Mouse (Mus musculus): ENCODE results near the gene Elovl6. TPM values are rescaled to one million over a fixed set of nuclear protein-coding genes. Genes with fewer than 3 reads are reported as not detected.
A peak's percentile ranks its signal among the peaks of the same experiment; 100 is the strongest.

Gene Elovl6
- total RNA-seq (2017) = 1.4 and 1.7 TPM in 2 replicates

- no peak for ATAC-seq (ENCODE audit: extremely low read depth, insufficient number of reproducible peaks, low FRiP score, poor library complexity, severe bottlenecking)
These were observed at the start of gene Elovl6 for GRCm38 (mm10) chr3:129532180-129532864. Gene Elovl6, plus strand, starts transcription at chr3:129532355.

GRCm38 (mm10) chr3:129488774-129489173, 43.4 kb upstream of the Elovl6 start:
- peak; percentile 67; the same call in 1 of the 2 replicates for ATAC-seq (ENCODE audit: extremely low read depth, insufficient number of reproducible peaks, low FRiP score, poor library complexity, severe bottlenecking)

GRCm38 (mm10) chr3:129494123-129494522, 38.0 kb upstream of the Elovl6 start:
- ATAC-seq (ENCODE audit: extremely low read depth, insufficient number of reproducible peaks, low FRiP score, poor library complexity, severe bottlenecking) = peak; percentile 73; the same call in 1 of the 2 replicates

- ATAC-seq (ENCODE audit: extremely low read depth, insufficient number of reproducible peaks, low FRiP score, poor library complexity, severe bottlenecking) = no peak
These were observed 37.4 kb upstream of the Elovl6 start for GRCm38 (mm10) chr3:129494731-129495130.

- no peak for ATAC-seq (ENCODE audit: extremely low read depth, insufficient number of reproducible peaks, low FRiP score, poor library complexity, severe bottlenecking)
These were observed 28.4 kb upstream of the Elovl6 start for GRCm38 (mm10) chr3:129503781-129504180.

- ATAC-seq (ENCODE audit: extremely low read depth, insufficient number of reproducible peaks, low FRiP score, poor library complexity, severe bottlenecking) = no peak
These were observed 27.2 kb upstream of the Elovl6 start for GRCm38 (mm10) chr3:129504928-129505327.

GRCm38 (mm10) chr3:129507736-129508135, 24.4 kb upstream of the Elovl6 start:
- ATAC-seq (ENCODE audit: extremely low read depth, insufficient number of reproducible peaks, low FRiP score, poor library complexity, severe bottlenecking) = no peak

GRCm38 (mm10) chr3:129508571-129508970, 23.6 kb upstream of the Elovl6 start:
- no peak for ATAC-seq (ENCODE audit: extremely low read depth, insufficient number of reproducible peaks, low FRiP score, poor library complexity, severe bottlenecking)

- ATAC-seq (ENCODE audit: extremely low read depth, insufficient number of reproducible peaks, low FRiP score, poor library complexity, severe bottlenecking) = no peak
These were observed 22.4 kb upstream of the Elovl6 start for GRCm38 (mm10) chr3:129509725-129510124.

- no peak for ATAC-seq (ENCODE audit: extremely low read depth, insufficient number of reproducible peaks, low FRiP score, poor library complexity, severe bottlenecking)
These were observed 16.2 kb upstream of the Elovl6 start for GRCm38 (mm10) chr3:129515863-129516436.

- ATAC-seq (ENCODE audit: extremely low read depth, insufficient number of reproducible peaks, low FRiP score, poor library complexity, severe bottlenecking) = no peak
These were observed 11.7 kb upstream of the Elovl6 start for GRCm38 (mm10) chr3:129520499-129520898.

GRCm38 (mm10) chr3:129523456-129524143, 8.6 kb upstream of the Elovl6 start:
- 0 out of 2 replicates have a peak, but pooled peaks have one; percentile 23 for ATAC-seq (ENCODE audit: extremely low read depth, insufficient number of reproducible peaks, low FRiP score, poor library complexity, severe bottlenecking)

- no peak for ATAC-seq (ENCODE audit: extremely low read depth, insufficient number of reproducible peaks, low FRiP score, poor library complexity, severe bottlenecking)
These were observed 5.1 kb upstream of the Elovl6 start for GRCm38 (mm10) chr3:129527046-129527445.

GRCm38 (mm10) chr3:129529311-129529710, 2.8 kb upstream of the Elovl6 start:
- ATAC-seq (ENCODE audit: extremely low read depth, insufficient number of reproducible peaks, low FRiP score, poor library complexity, severe bottlenecking) = no peak

GRCm38 (mm10) chr3:129530461-129530860, 1.7 kb upstream of the Elovl6 start:
- no peak for ATAC-seq (ENCODE audit: extremely low read depth, insufficient number of reproducible peaks, low FRiP score, poor library complexity, severe bottlenecking)

GRCm38 (mm10) chr3:129532865-129533742, 949 bp downstream of the Elovl6 start:
- ATAC-seq (ENCODE audit: extremely low read depth, insufficient number of reproducible peaks, low FRiP score, poor library complexity, severe bottlenecking) = no peak

GRCm38 (mm10) chr3:129533743-129534530, 1.8 kb downstream of the Elovl6 start:
- no peak for ATAC-seq (ENCODE audit: extremely low read depth, insufficient number of reproducible peaks, low FRiP score, poor library complexity, severe bottlenecking)

- no peak for ATAC-seq (ENCODE audit: extremely low read depth, insufficient number of reproducible peaks, low FRiP score, poor library complexity, severe bottlenecking)
These were observed 3.3 kb downstream of the Elovl6 start for GRCm38 (mm10) chr3:129535444-129535843.
